ENCODE assay signal across 20 mouse cellular contexts in the genomic region with DNA sequence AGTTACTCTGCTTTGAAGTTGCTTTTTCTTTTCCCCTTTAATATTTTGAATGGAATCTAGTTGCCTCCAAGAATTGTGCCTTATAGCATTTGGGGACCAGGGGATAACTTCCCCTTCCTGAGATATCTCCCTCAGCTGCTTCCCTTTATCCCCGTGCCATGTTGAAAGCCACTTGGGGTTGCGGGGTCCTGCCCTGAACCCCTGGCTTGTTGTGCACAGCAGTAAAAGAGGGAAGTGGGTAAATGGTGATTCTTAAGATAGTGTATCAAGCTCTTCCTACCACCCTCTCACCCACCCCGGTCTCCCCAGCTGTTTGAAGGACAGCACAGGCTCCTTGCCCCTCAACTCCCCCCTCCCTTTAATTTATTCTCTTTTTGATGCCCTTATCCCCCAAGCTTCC. TPM values are rescaled to one million over a fixed set of nuclear protein-coding genes. Genes with fewer than 3 reads are reported as not detected.
A peak's percentile ranks its signal among the peaks of the same experiment; 100 is the strongest.
DNase-seq lines count a peak whose midpoint lies in the region; ATAC-seq and TF ChIP-seq lines count a peak whose summit lies in the region.
"Had no signal": no experiment of that assay in that cellular context is flagged by ENCODE, and none has a peak within 500 bp of the region (broad histone marks: within the 10 kb centered on the region; RNA-seq: fewer than 3 reads in every experiment).

No protein-coding gene starts in this region.

- peaks cover 39% of the 10 kb centered on the region for H3K4me1 ChIP-seq in heart, embryonic 15.5 days (replicated peaks)
- peaks cover 38% of the 10 kb centered on the region for H3K4me1 ChIP-seq in heart, embryonic 10.5 days
- H3K4me1 ChIP-seq in CH12.LX (ENCODE audit: control insufficient read depth in 1 of 2, insufficient read depth in 2 of 2) = peaks cover 2 to 27% of the 10 kb centered on the region in 2 experiments; a peak in 3 of 4 replicates
- H3K4me1 ChIP-seq in kidney, adult 2 months (ENCODE audit: control insufficient read depth, insufficient read depth, low read length) = no peaks in the 10 kb centered on the region

- H3K9ac ChIP-seq in heart, embryonic 15.5 days = no peak overlapping the region
- no peak overlapping the region for H3K9ac ChIP-seq in CH12.LX (ENCODE audit: insufficient read depth, low read depth)
- H3K9ac ChIP-seq: hindbrain, embryonic 13.5 days; kidney, embryonic 15.5 days had no signal

- in situ Hi-C loops in CH12.LX (cut with MboI; ENCODE audit: low pct_ligation_motif_present, low pct_unique_long_range_greater_than_20kb, low sequenced_read_pairs) = no loop called here

- DNase-seq in heart, embryonic 10.5 days (ENCODE audit: low spot score) = no peak
- no peak for DNase-seq in CH12.LX (ENCODE audit: extremely low read depth)
- DNase-seq in MEL-GATA-1-ER (ENCODE audit: extremely low read depth, low read depth) = peak; percentile 51
- DNase-seq in spleen, adult 18-20 months = no peak
- DNase-seq in kidney, adult 2 months = no peak
- DNase-seq: adrenal gland, adult 8-10 months had no signal

- dilution Hi-C loops in CH12.LX (cut with MboI; ENCODE audit: extremely low pct_ligation_motif_present, extremely low pct_unique_long_range_greater_than_20kb, low sequenced_read_pairs) = no loop called here

- no peaks in the 10 kb centered on the region for H3K79me2 ChIP-seq in CH12.LX (replicated peaks; ENCODE audit: control insufficient read depth, extremely low read depth, insufficient read depth, poor library complexity, severe bottlenecking)

- 79% methylated on average over 3 of the region's 3 CpGs for WGBS in heart, embryonic 15.5 days
- 82% methylated on average over 3 of the region's 3 CpGs for WGBS in heart, embryonic 10.5 days
- WGBS in kidney, adult 2 months = 92% methylated on average over 3 of the region's 3 CpGs

- H3K4me3 ChIP-seq in heart, embryonic 15.5 days = no peak overlapping the region
- H3K4me3 ChIP-seq in heart, embryonic 10.5 days = no peak overlapping the region
- H3K4me3 ChIP-seq in CH12.LX (replicated peaks in 1 of 3; ENCODE audit: low read depth in 2 of 3, low read length in 2 of 3, poor library complexity in 1 of 3) = no peak overlapping the region
- H3K4me3 ChIP-seq in kidney, adult 2 months (ENCODE audit: insufficient read depth, low read depth, low read length) = no peak overlapping the region
- H3K4me3 ChIP-seq: forebrain, embryonic 13.5 days; heart, adult 2 months; kidney, embryonic 15.5 days had no signal

- H3K9me3 ChIP-seq in heart, embryonic 15.5 days (replicated peaks) = no peaks in the 10 kb centered on the region
- H3K9me3 ChIP-seq in heart, embryonic 10.5 days = no peaks in the 10 kb centered on the region
- H3K9me3 ChIP-seq in CH12.LX (replicated peaks; ENCODE audit: low read length) = no peaks in the 10 kb centered on the region
- H3K9me3 ChIP-seq: embryonic facial prominence, embryonic 10.5 days; forebrain, embryonic 13.5 days; hindbrain, embryonic 13.5 days; kidney, embryonic 15.5 days had no signal

- peak overlapping the region; percentile 90; the same call in 1 of the 2 replicates for H3K27ac ChIP-seq in heart, embryonic 15.5 days
- no peak overlapping the region for H3K27ac ChIP-seq in heart, embryonic 10.5 days
- H3K27ac ChIP-seq in CH12.LX (ENCODE audit: insufficient read depth, low read depth) = no peak overlapping the region
- H3K27ac ChIP-seq in kidney, adult 2 months (ENCODE audit: insufficient read depth, low read depth, low read length) = no peak overlapping the region
- H3K27ac ChIP-seq: embryonic facial prominence, embryonic 10.5 days; forebrain, embryonic 13.5 days; heart, adult 2 months; hindbrain, embryonic 13.5 days; hindbrain, postnatal 0 days; kidney, embryonic 15.5 days had no signal

- peaks cover 33% of the 10 kb centered on the region for H3K36me3 ChIP-seq in heart, embryonic 15.5 days
- H3K36me3 ChIP-seq in heart, embryonic 10.5 days = peaks cover 44% of the 10 kb centered on the region
- H3K36me3 ChIP-seq in CH12.LX (replicated peaks in 1 of 2; ENCODE audit: control insufficient read depth in 1 of 2, insufficient read depth in 1 of 2, low read length in 1 of 2) = peaks cover 3 to 35% of the 10 kb centered on the region in 2 experiments
- peaks cover 9% of the 10 kb centered on the region for H3K36me3 ChIP-seq in kidney, adult 2 months (ENCODE audit: control insufficient read depth, insufficient read depth, low read length)
- H3K36me3 ChIP-seq: hindbrain, embryonic 13.5 days had no signal

- no peak overlapping the region for H3K4me2 ChIP-seq in heart, embryonic 15.5 days
- no peak overlapping the region for H3K4me2 ChIP-seq in CH12.LX (ENCODE audit: insufficient read depth, low read depth, poor library complexity, severe bottlenecking)

- TF ChIP-seq POLR2A in CH12.LX (IDR thresholded peaks at IDR 0.05; ENCODE audit: low read depth, low read length) = no peak
- no peak for TF ChIP-seq POLR2A in kidney, adult 2 months (IDR thresholded peaks at IDR 0.05; ENCODE audit: low read depth, low read length)

- no peak for TF ChIP-seq CTCF in CH12.LX (conservative IDR thresholded peaks at IDR 0.05 in 1 of 2, IDR thresholded peaks at IDR 0.05 in 1 of 2; ENCODE audit: low read depth in 2 of 2, low read length in 2 of 2)
- no peak for TF ChIP-seq CTCF in kidney, adult 2 months (conservative IDR thresholded peaks at IDR 0.05; ENCODE audit: insufficient read depth, insufficient read length, low read depth, low read length)

- no peaks in the 10 kb centered on the region for H3K27me3 ChIP-seq in heart, embryonic 15.5 days
- H3K27me3 ChIP-seq in heart, embryonic 10.5 days (ENCODE audit: insufficient read depth, poor library complexity, severe bottlenecking) = no peaks in the 10 kb centered on the region
- H3K27me3 ChIP-seq in CH12.LX (replicated peaks) = no peaks in the 10 kb centered on the region
- H3K27me3 ChIP-seq in kidney, adult 2 months (replicated peaks; ENCODE audit: control insufficient read depth, insufficient read depth, low read length) = no peaks in the 10 kb centered on the region
- H3K27me3 ChIP-seq: forebrain, embryonic 13.5 days; kidney, embryonic 15.5 days had no signal

- ATAC-seq in heart, embryonic 15.5 days (replicated peaks; ENCODE audit: insufficient number of reproducible peaks, insufficient read depth, low FRiP score, low read depth) = no peak
- peak; percentile 66 for ATAC-seq in megakaryocyte, adult 5-6 weeks (ENCODE audit: poor library complexity, severe bottlenecking)

- no peak for TF ChIP-seq RAD21 in CH12.LX (IDR thresholded peaks at IDR 0.05; ENCODE audit: low read depth, low read length)

- no peak for TF ChIP-seq EP300 in CH12.LX (IDR thresholded peaks at IDR 0.05; ENCODE audit: low read length)

TF ChIP-seq in CH12.LX, 34 proteins besides CTCF, POLR2A, EP300 and RAD21:
- TF ChIP-seq SIN3A (IDR thresholded peaks at IDR 0.05; ENCODE audit: low read length) (0 out of 2 replicates have a peak, but pooled peaks have one; percentile 2), ZKSCAN1 (IDR thresholded peaks at IDR 0.05; ENCODE audit: borderline replicate concordance, low read depth, low read length) (no peak)

RNA-seq across cellular contexts. Expression of a gene that starts 6.8 kb away (rescaled TPM):
- not detected in 2 replicates for polyA plus RNA-seq in heart, embryonic 15.5 days (2015; fragmentation: Nextera tagmentation; extraction: Ambion mirVana)
- 0.21 TPM in 1 of 2 replicates, not detected in the other for polyA plus RNA-seq in heart, embryonic 10.5 days (2016; fragmentation: Nextera tagmentation; extraction: Ambion mirVana)
- 0.04 TPM in 1 of 2 replicates, not detected in the other for total RNA-seq in CH12.LX (2012; rRNA removed)
- not detected in 2 replicates for total RNA-seq in CH12.LX (2014; rRNA removed)
- not detected in 2 replicates for polyA plus RNA-seq in CH12.LX (2012; ENCODE audit: insufficient read length, low read depth)
- total RNA-seq in megakaryocyte, adult 5-6 weeks (2015) = not detected in 2 replicates
- 0.24 TPM in 1 of 2 replicates, not detected in the other for total RNA-seq in megakaryocyte, adult 5-6 weeks (2017)
- 4.4 and 5.4 TPM in 2 replicates for polyA plus RNA-seq in kidney, adult 2 months (2012; rRNA removed)
- total RNA-seq: gastrocnemius, adult 8-10 months; gastrocnemius, postnatal 4 days; heart, postnatal 36 days had no signal
- polyA plus RNA-seq: CD4-positive, CD25-positive, alpha-beta regulatory T cell, adult 4 months; embryonic facial prominence, embryonic 14.5 days; heart, postnatal 0 days; kidney, embryonic 15.5 days had no signal

RNA-seq across cellular contexts. Expression of a gene that starts 12.3 kb away (rescaled TPM):
- 3.8 TPM in 2 replicates for polyA plus RNA-seq in heart, embryonic 15.5 days (2015; fragmentation: Nextera tagmentation; extraction: Ambion mirVana)
- 0.50 TPM in 1 of 2 replicates, not detected in the other for polyA plus RNA-seq in heart, embryonic 10.5 days (2016; fragmentation: Nextera tagmentation; extraction: Ambion mirVana)
- total RNA-seq in CH12.LX (2012; rRNA removed) (not detected in 2 replicates), CH12.LX (2014; rRNA removed) (not detected in 2 replicates)
- not detected in 2 replicates for polyA plus RNA-seq in CH12.LX (2012; ENCODE audit: insufficient read length, low read depth)
- total RNA-seq in megakaryocyte, adult 5-6 weeks (2015) = 0.27 TPM in 1 of 2 replicates, not detected in the other
- total RNA-seq in megakaryocyte, adult 5-6 weeks (2017) = 0.40 TPM in 1 of 2 replicates, not detected in the other
- polyA plus RNA-seq in kidney, adult 2 months (2012; rRNA removed) = 16.8 and 19.6 TPM in 2 replicates
- polyA plus RNA-seq: CD4-positive, CD25-positive, alpha-beta regulatory T cell, adult 4 months had no signal

RNA-seq across cellular contexts. Expression of a gene that starts 18.6 kb away (rescaled TPM):
- 0.05 and 0.13 TPM in 2 replicates for polyA plus RNA-seq in heart, embryonic 15.5 days (2015; fragmentation: Nextera tagmentation; extraction: Ambion mirVana)
- 0.07 and 0.18 TPM in 2 replicates for polyA plus RNA-seq in heart, embryonic 10.5 days (2016; fragmentation: Nextera tagmentation; extraction: Ambion mirVana)
- total RNA-seq in CH12.LX (2012; rRNA removed) (not detected in 2 replicates), CH12.LX (2014; rRNA removed) (not detected in 2 replicates)
- polyA plus RNA-seq in CH12.LX (2012; ENCODE audit: insufficient read length, low read depth) = not detected in 2 replicates
- not detected in 2 replicates for total RNA-seq in megakaryocyte, adult 5-6 weeks (2015)
- not detected in 2 replicates for total RNA-seq in megakaryocyte, adult 5-6 weeks (2017)
- polyA plus RNA-seq in kidney, adult 2 months (2012; rRNA removed) = not detected in 2 replicates
- total RNA-seq: hindbrain, postnatal 0 days had no signal
- polyA plus RNA-seq: CD4-positive, CD25-positive, alpha-beta regulatory T cell, adult 4 months; forebrain, embryonic 13.5 days; heart, adult 2 months; heart, postnatal 0 days; hindbrain, postnatal 0 days had no signal

RNA-seq across cellular contexts. Expression of a gene that starts 18.6 kb away (rescaled TPM):
- 28.7 and 39.9 TPM in 2 replicates for polyA plus RNA-seq in heart, embryonic 15.5 days (2015; fragmentation: Nextera tagmentation; extraction: Ambion mirVana)
- polyA plus RNA-seq in heart, embryonic 10.5 days (2016; fragmentation: Nextera tagmentation; extraction: Ambion mirVana) = 53.6 and 55.8 TPM in 2 replicates
- total RNA-seq in CH12.LX (2012; rRNA removed) (15.3 and 15.4 TPM in 2 replicates), CH12.LX (2014; rRNA removed) (9.2 and 11.7 TPM in 2 replicates)
- polyA plus RNA-seq in CH12.LX (2012; ENCODE audit: insufficient read length, low read depth) = 31.5 and 40.0 TPM in 2 replicates
- total RNA-seq in megakaryocyte, adult 5-6 weeks (2015) = 35.9 and 36.7 TPM in 2 replicates
- total RNA-seq in megakaryocyte, adult 5-6 weeks (2017) = 16.3 and 20.9 TPM in 2 replicates
- polyA plus RNA-seq in kidney, adult 2 months (2012; rRNA removed) = 28.8 and 30.9 TPM in 2 replicates

RNA-seq across cellular contexts. Expression of a gene that starts 27.9 kb away (rescaled TPM):
- 69.9 and 74.9 TPM in 2 replicates for polyA plus RNA-seq in heart, embryonic 15.5 days (2015; fragmentation: Nextera tagmentation; extraction: Ambion mirVana)
- 36.1 and 59.0 TPM in 2 replicates for polyA plus RNA-seq in heart, embryonic 10.5 days (2016; fragmentation: Nextera tagmentation; extraction: Ambion mirVana)
- total RNA-seq in CH12.LX (2012; rRNA removed) (1.3 and 2.2 TPM in 2 replicates), CH12.LX (2014; rRNA removed) (1.6 and 2.3 TPM in 2 replicates)
- polyA plus RNA-seq in CH12.LX (2012; ENCODE audit: insufficient read length, low read depth) = 1.7 and 2.1 TPM in 2 replicates
- 1.3 and 4.5 TPM in 2 replicates for total RNA-seq in megakaryocyte, adult 5-6 weeks (2015)
- 1.1 and 1.3 TPM in 2 replicates for total RNA-seq in megakaryocyte, adult 5-6 weeks (2017)
- 55.5 and 66.8 TPM in 2 replicates for polyA plus RNA-seq in kidney, adult 2 months (2012; rRNA removed)
